Mouse (Mus musculus) erythroblast, embryonic 14.5 days (primary cell): Measurements from ENCODE around the gene Maats1.

Experiments
- GATA1 ChIP-seq: IDR thresholded peaks from 2 replicates; pipeline ENCODE4 v1.6.1; 2012; ENCODE audit warnings: low read length, inconsistent platforms, mixed read lengths
- TAL1 ChIP-seq: IDR thresholded peaks from 3 replicates; pipeline ENCODE4 v1.6.1; 2012; ENCODE audit warnings: low read length, inconsistent platforms, mixed read lengths

- TF ChIP-seq TAL1 (no peak), GATA1 (no peak)
Measured at GRCm38 (mm10) chr16:38377546-38377945, 35.6 kb upstream of the Maats1 start.
